Mouse (Mus musculus) brain, embryonic 14.5 days (tissue): ENCODE measurements around the gene Rhoj. TPM values are rescaled to one million over a fixed set of nuclear protein-coding genes. Genes with fewer than 3 reads are reported as not detected.
"Not testable (repeated sequence)": the region's sequence is repeated elsewhere in the genome, so short reads cannot be mapped to it uniquely, and the experiment has no call there.

Experiments used
- DNase-seq: peaks from one replicate; pipeline ENCODE4 v3.0.0-alpha.2; 2011; ENCODE audit warnings: low read depth
- CTCF ChIP-seq: fragments of 200-500 bp; IDR thresholded peaks from 2 replicates; pipeline ENCODE4 v1.5.1; 2012; ENCODE audit warnings: inconsistent platforms, mild to moderate bottlenecking, moderate library complexity, borderline replicate concordance; ENCODE audit not compliant: insufficient read depth, insufficient read length; ENCODE audit errors: extremely low read depth
- POLR2A ChIP-seq: fragments of 200-500 bp; IDR thresholded peaks from 2 replicates; pipeline ENCODE4 v1.6.1; 2012; ENCODE audit warnings: mild to moderate bottlenecking, inconsistent platforms, borderline replicate concordance; ENCODE audit not compliant: poor library complexity, insufficient read depth, insufficient read length, severe bottlenecking; ENCODE audit errors: extremely low read depth
- polyA plus RNA-seq: library from polyadenylated mRNA; depleted of rRNA; stranded (reverse); fragments of >200 nt; gene quantifications from 2 replicates; pipeline ENCODE4 v1.2.3, GENCODE M21; 2012

Gene Rhoj
- polyA plus RNA-seq, 1 experiment = 24.2 TPM

- DNase-seq = no peak
- no peak for TF ChIP-seq POLR2A
- no peak for TF ChIP-seq CTCF
Observed at GRCm38 (mm10) chr12:75412964-75413363, 104.8 kb downstream of the Rhoj start.

- no peak for DNase-seq
- TF ChIP-seq CTCF (no peak), POLR2A (no peak)
Observed at GRCm38 (mm10) chr12:75414991-75415390, 106.9 kb downstream of the Rhoj start.

- no peak for DNase-seq
- TF ChIP-seq CTCF (no peak), POLR2A (no peak)
Observed at GRCm38 (mm10) chr12:75416681-75417080, 108.6 kb downstream of the Rhoj start, which contains the start of gene Gphb5. Gene Gphb5 (minus strand): TSS chr12:75416781.

- no peak for DNase-seq
- TF ChIP-seq POLR2A (no peak), CTCF (no peak)
Observed at GRCm38 (mm10) chr12:75424359-75424758, 116.2 kb downstream of the Rhoj start.

- no peak for DNase-seq
- TF ChIP-seq CTCF (no peak), POLR2A (no peak)
Observed at GRCm38 (mm10) chr12:75424817-75425216, 116.7 kb downstream of the Rhoj start.

GRCm38 (mm10) chr12:75425882-75426281 is 117.8 kb downstream of the Rhoj start:
- DNase-seq = no peak
- no peak for TF ChIP-seq POLR2A
- no peak for TF ChIP-seq CTCF

GRCm38 (mm10) chr12:75428719-75429118 is 120.6 kb downstream of the Rhoj start:
- no peak for TF ChIP-seq POLR2A
- no peak for TF ChIP-seq CTCF
- DNase-seq = no peak

- DNase-seq = no peak
- no peak for TF ChIP-seq POLR2A
- no peak for TF ChIP-seq CTCF
Observed at GRCm38 (mm10) chr12:75429685-75430396, 121.7 kb downstream of the Rhoj start.

GRCm38 (mm10) chr12:75432400-75432799 is 124.3 kb downstream of the Rhoj start:
- DNase-seq = not testable (repeated sequence)

- TF ChIP-seq CTCF (no peak), POLR2A (no peak)
- DNase-seq = no peak
Observed at GRCm38 (mm10) chr12:75446245-75446644, 138.1 kb downstream of the Rhoj start.

GRCm38 (mm10) chr12:75448921-75449320 is 140.8 kb downstream of the Rhoj start:
- TF ChIP-seq CTCF (no peak), POLR2A (no peak)
- DNase-seq = no peak

- DNase-seq = peak; percentile 17
- TF ChIP-seq CTCF = peak; percentile 25; the same call in 1 of the 2 replicates
- TF ChIP-seq POLR2A = no peak
Observed at GRCm38 (mm10) chr12:75449475-75449966, 141.4 kb downstream of the Rhoj start.

GRCm38 (mm10) chr12:75450011-75450410 is 141.9 kb downstream of the Rhoj start:
- no peak for DNase-seq
- no peak for TF ChIP-seq CTCF
- no peak for TF ChIP-seq POLR2A
